Comparison of ENCODE assay signal across 19 mouse cellular contexts in the genomic region with DNA sequence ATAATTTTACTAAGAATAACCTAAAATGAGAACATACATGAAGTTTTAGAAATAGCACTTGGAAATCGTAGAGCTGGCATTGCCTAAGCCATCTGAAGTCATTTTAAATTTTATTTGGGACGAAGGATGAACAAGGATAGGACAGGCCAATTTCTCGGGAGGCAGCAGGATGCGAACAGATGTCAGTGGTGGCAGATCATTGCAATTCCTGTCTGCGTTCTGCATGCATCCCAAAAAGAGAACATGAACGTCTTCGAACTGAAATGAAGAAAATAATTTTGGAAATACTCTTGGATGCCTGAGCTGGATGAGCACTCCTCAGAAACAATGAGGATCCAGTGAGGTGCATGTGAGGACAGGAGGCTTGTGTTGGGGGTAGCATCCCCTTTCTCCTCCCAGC.
"Had no signal": no experiment of that assay in that cellular context is flagged by ENCODE, and none has a peak within 500 bp of the region (broad histone marks: within the 10 kb centered on the region; RNA-seq: fewer than 3 reads in every experiment).

No protein-coding gene starts in this region.

- H3K27ac ChIP-seq: limb, embryonic 10.5 days; limb, embryonic 13.5 days; liver, embryonic 12.5 days; liver, embryonic 15.5 days; lung, embryonic 15.5 days; midbrain, embryonic 10.5 days; neural tube, embryonic 12.5 days; neural tube, embryonic 15.5 days had no signal

- ATAC-seq: intestine, postnatal 0 days; liver, embryonic 12.5 days had no signal

- H3K27me3 ChIP-seq: liver, embryonic 12.5 days; liver, embryonic 15.5 days; lung, embryonic 15.5 days; megakaryocyte, embryonic 14.5 days; neural tube, embryonic 12.5 days; neural tube, embryonic 15.5 days had no signal

- H3K4me3 ChIP-seq: limb, embryonic 10.5 days; limb, embryonic 13.5 days; liver, embryonic 12.5 days; liver, embryonic 15.5 days; lung, embryonic 15.5 days; megakaryocyte, embryonic 14.5 days; midbrain, embryonic 10.5 days; neural tube, embryonic 12.5 days; neural tube, embryonic 15.5 days had no signal

- DNase-seq: kidney, adult 2 months; kidney, postnatal 10 days; kidney, postnatal 36 days; liver; lung, adult 18-20 months; lung, postnatal 10 days; lung, postnatal 36 days; midbrain, embryonic 14.5 days; thymus, postnatal 25 days had no signal

- H3K36me3 ChIP-seq: limb, embryonic 10.5 days; limb, embryonic 13.5 days; liver, embryonic 12.5 days; liver, embryonic 15.5 days; lung, embryonic 15.5 days; midbrain, embryonic 10.5 days; neural tube, embryonic 12.5 days; neural tube, embryonic 15.5 days had no signal

- H3K4me1 ChIP-seq: liver, embryonic 12.5 days; liver, embryonic 15.5 days; lung, embryonic 15.5 days; megakaryocyte, embryonic 14.5 days; neural tube, embryonic 12.5 days had no signal

- H3K9ac ChIP-seq: limb, embryonic 13.5 days; liver, embryonic 12.5 days; liver, embryonic 15.5 days; lung, embryonic 15.5 days; neural tube, embryonic 12.5 days; neural tube, embryonic 15.5 days had no signal

- H3K9me3 ChIP-seq: limb, embryonic 10.5 days; limb, embryonic 13.5 days; liver, embryonic 12.5 days; liver, embryonic 15.5 days; lung, embryonic 15.5 days; megakaryocyte, embryonic 14.5 days; midbrain, embryonic 10.5 days; neural tube, embryonic 12.5 days; neural tube, embryonic 15.5 days had no signal

- H3K4me2 ChIP-seq: limb, embryonic 13.5 days; liver, embryonic 12.5 days; liver, embryonic 15.5 days; lung, embryonic 15.5 days; neural tube, embryonic 12.5 days; neural tube, embryonic 15.5 days had no signal
